Mouse (Mus musculus): ENCODE measurements at regions not wholly inside any gene's neighbourhood (a gene's known extent, or its start where the extent isn't known, plus 50 kb on each side); places are given as distances from the start of the nearest gene placed in this dataset.
"Not testable (repeated sequence)": the region's sequence is repeated elsewhere in the genome, so short reads cannot be mapped to it uniquely, and the experiment has no call there.

DNA sequence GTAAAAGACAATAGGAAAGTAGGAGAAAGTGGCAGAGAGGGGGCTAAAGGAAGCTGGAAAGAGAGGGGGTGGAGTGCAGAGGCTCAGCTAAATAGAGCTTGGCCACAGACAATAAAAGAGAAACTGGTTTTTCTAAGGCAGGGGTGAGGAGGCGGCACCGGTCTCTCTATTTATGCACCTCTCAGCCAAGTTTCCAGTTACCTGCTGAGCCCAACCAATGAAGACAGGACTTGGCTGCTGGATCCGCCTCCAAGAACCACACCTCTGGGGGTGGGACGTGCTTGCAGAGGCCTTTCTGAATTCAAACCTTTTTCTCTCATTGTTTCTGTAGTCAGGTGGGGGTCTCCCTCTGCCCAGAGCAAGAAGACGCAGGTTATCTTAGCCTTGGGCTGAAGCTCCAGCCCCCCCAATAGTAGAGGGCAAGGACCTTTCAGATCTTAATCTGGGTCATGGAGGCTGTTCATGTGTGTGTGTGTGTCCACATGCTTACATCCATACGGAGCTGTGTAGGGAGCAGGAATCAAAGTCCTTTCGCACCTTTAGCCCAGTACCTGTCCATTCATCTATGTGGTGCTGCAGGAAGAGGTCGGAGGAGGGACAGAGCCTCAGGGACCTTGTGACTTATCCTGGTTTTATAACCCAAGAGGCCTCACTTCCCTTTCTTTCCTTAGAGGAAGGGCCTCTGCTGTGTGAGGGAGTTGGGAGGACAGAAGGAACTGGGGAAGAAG, 140.1 kb upstream of the Camk1g start:
- DNase-seq: no peak

DNA sequence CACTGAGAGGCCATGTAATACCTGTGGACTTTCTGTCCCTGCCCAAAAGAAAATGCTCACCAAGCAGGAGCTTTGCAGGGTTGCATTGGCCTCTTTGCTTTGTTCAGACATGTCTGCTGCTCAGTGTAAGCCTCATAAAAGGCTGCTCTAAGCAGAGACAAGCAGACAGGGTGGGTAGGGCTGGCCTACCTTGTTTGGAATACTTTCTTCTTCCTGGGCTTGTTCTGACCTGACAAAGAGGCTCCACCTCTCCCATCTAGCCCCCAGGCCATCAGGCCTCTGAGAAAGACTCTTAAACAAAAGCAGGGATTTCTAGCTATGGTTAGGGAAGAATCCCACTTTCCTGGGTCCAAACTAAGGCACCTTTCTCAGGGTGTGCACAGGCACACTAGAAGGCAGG, 138.2 kb upstream of the Camk1g start:
- no peak for DNase-seq

- no peak for DNase-seq
Measured at GRCm38 (mm10) chr1:193506991-193507390, 136.9 kb upstream of the Camk1g start.

DNA sequence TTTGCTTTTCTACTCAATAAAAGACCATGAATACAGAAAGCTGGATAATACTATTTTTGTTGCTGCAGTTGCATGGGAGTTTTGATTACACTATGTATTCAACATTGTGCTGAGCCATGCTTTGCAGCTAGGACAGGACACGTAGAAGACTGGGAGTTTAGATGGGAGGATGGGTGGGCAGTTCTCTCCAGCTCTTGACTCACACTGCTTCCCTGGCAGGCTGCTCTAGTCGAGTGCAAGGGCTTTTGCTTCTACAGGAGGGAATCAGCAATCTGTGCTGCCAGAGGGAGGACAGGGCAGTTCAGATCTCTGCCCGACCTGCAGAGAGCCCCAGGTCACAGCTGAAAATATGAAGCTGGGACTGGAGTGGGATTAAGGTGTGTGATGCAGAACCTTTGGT, 135.3 kb upstream of the Camk1g start:
- DNase-seq: no peak

GRCm38 (mm10) chr1:193504611-193505010, 134.5 kb upstream of the Camk1g start:
- no peak for DNase-seq

GRCm38 (mm10) chr1:193503624-193504325, 133.7 kb upstream of the Camk1g start:
- peak; percentile 27 to 66 for DNase-seq

- DNase-seq: no peak
Measured at GRCm38 (mm10) chr1:193496265-193497183, 126.4 kb upstream of the Camk1g start.

DNA sequence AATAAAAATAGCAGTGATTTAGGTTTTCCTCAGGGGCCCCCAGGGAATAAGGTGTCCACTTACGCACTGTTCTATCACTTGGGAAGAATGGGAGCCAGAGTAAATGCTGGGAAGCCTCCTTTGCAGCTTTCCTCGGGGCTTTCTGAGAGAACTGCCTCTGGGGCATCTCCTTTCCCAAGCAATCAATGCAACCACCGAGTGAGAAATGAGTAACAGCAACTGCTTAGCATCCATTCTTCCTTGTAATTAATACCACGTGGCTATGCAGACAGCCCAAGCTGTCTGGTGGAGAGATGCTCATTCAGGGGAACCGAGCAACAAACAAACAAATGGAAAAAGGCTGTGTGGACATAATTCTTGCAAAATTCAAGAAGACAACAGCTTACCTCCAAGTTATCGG, 117.9 kb upstream of the Camk1g start:
- no peak for DNase-seq

GRCm38 (mm10) chr1:193486668-193487067, 116.6 kb upstream of the Camk1g start:
- not testable (repeated sequence) for DNase-seq

- no peak for DNase-seq
Measured at GRCm38 (mm10) chr1:193484977-193485376, 114.9 kb upstream of the Camk1g start.

DNA sequence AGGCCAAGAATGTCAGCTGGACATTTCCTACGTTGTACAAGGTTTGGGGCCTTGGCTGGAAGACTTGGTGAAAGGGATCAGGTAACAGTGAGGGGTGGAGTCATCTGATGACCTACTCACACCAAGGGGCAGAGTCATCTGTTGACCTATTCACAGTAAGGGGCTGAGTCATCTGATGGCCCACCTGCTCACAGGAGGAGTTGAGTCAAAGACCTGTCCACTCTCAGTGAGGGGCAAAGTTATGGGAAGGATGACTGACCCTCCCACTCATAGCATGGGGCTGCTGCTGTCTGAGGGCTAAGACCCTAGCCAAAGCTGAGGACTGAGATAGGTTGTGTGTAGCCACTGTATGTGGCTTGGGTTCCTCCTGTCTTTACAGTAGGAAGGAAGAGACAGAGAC, 107.2 kb upstream of the Camk1g start:
- DNase-seq: no peak

DNA sequence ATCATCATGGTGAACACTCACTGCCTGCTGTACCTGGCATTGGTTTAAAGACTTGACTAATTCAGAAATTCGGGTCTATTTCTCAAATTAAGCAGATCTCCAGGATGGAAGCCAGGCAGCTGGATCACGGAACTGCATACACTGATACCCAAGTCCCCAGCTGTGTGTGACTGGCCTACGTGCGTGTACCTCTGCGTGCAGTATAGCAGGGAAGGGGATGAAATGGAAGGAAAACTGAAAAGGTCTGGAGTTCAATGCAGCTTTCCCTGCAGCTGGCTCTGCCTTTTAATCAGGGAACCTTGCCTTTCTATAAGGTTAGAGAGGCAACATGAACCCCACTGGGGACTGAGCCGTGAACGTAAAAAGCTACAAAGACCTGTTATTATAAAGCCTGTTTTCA, 106.7 kb upstream of the Camk1g start:
- DNase-seq: no peak

DNA sequence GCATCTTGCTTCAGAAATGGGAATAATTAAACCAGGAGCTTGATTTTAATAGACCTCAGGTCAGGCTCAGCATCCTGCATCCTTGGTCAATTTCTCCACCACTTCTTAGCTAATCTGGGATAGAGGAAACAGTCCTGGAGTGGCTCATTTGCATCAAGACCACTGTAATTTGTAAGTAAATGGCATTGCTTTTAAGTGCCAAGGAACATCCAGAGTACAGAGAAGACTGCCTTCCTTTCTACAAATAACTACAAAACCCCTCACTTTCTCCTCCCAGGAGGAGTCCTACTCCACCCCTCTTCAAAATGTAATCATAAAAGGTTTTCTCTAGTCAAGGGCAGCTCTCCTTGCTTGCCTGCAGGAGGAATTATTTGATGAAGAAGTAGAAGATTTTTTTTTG, 96.2 kb upstream of the Camk1g start:
- DNase-seq: no peak

DNA sequence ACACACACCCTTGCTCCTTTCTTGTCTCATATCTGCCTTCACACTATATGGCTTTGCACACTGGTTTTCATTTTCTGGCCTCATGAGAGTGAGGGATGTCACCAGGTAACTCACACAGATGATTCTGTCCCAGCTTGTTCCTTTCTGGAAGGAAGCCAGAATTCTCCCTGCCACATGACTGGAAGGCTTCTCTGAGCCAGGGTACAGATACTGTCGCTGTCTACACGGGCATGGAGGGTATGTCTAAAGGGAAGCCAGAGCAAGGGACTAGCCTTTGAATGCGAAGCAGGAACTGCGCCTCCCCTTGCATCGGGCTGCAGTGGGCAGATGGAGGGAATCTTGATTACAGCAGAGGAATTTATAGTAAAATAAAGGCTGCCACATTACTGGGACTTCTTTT, 89.6 kb upstream of the Camk1g start:
- DNase-seq: peak in 1 of 2 experiments; percentile 42

DNA sequence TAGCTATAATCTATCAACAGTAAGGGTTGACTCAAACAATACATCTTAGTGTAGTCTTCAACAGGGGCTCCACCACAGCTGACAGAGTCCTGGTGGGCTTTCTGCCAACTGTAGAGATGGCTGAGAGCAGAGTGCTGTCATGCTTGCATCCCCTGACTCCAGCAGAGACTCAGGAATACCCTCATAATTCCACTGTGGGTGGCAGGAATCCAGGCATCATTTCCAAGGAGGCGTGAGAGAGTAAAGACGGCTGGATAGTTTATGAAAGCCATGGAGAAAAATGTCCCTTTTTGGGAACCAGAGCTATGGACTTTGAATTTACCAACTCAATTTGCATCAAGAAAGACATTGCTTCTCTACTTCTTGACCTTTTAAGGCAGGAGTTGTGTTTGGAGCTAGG, 87.8 kb upstream of the Camk1g start:
- DNase-seq: no peak

- no peak for DNase-seq
Measured at GRCm38 (mm10) chr1:193453654-193454053, 83.6 kb upstream of the Camk1g start.

GRCm38 (mm10) chr1:193451471-193452135, 81.5 kb upstream of the Camk1g start:
- no peak for DNase-seq

GRCm38 (mm10) chr1:193450814-193451213, 80.7 kb upstream of the Camk1g start:
- DNase-seq: no peak

DNA sequence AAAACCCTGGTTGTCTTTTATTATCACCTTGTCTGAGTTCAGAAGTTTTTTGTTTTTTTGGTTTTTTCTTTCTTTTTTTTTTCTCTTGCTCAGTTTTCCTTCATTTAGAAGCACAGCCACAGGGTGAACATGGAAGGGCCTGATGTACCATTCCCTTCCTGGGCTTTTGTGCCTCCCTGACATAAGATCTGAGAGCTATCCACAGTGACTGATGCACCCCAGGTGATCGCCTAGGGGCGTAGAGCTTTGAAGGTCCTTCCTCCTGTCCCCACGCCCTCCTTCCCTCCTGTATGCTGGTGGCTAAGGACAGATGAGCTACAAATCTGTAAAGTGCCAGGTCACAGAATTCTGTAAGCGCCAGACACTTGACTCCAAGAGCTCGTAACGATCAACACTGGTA, 80.1 kb upstream of the Camk1g start:
- DNase-seq: peak in 1 of 2 experiments; percentile 7

GRCm38 (mm10) chr1:193449394-193450103, 79.5 kb upstream of the Camk1g start:
- DNase-seq: peak; percentile 54 to 55

DNA sequence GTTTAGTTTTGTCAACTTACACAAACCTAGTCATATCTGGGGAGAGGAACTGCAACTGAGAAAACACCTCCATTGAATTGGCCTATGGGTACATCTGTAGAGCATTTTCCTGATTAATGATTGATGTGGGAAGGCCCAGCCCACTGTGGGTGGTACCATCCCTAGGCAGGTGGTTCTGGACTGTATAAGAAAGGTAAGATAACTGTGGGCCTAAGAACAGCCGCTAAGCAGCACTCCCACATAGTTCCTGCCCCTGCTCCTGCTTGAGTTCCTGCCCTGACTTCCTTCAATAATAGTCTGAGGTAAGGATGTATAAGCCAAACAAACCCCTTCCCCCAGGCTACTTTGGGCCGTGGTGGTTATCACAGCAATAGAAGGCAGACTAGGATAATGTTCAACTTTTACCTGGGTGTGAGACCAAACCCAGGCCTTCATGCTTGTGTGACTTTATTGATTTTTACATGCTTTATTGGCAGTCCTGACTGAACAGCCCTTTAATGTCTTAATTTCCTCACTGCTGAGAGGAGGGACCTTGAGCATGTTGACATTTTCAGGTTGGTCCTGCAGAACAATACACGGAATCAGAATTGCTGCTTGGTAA, 78.8 kb upstream of the Camk1g start:
- no peak for DNase-seq

DNA sequence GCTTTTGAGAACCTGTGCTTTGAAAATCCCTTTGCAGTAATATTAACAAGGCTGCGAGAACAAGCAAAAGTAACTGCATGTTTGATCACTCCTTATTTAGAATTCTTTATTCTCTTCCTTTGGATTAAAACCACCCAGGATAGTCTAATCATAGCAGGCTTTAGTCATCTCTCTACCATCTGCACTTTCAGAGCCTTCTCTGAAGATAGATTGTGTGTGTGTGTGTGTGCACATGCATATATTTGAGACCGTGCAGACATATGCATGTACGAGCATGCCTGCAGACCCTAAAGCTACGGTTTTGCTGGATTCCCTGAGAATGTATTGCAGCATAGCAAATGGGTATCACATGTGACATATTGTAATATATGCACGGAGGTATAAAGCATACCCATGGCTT, 77.5 kb upstream of the Camk1g start:
- no peak for DNase-seq
